Mouse (Mus musculus) forebrain, embryonic 11.5 days (tissue): ENCODE results near the gene Mrps12. TPM values are rescaled to one million over a fixed set of nuclear protein-coding genes. Genes with fewer than 3 reads are reported as not detected.
A peak's percentile ranks its signal among the peaks of the same experiment; 100 is the strongest.

Experiments used
- ATAC-seq: fragments of 200-750 bp; cut with Nextera tagmentation; replicated peaks from 2 replicates; pipeline ENCODE4 v1.8.0; 2017; ENCODE audit warnings: moderate TSS enrichment; ENCODE audit not compliant: low FRiP score
- DNase-seq: peaks from one replicate; pipeline ENCODE4 v3.0.0-alpha.2; 2017; ENCODE audit warnings: low spot score
- H3K27ac ChIP-seq: fragments of 300-500 bp; sonication (generic); 2 replicates; pipeline ENCODE4 v1.5.1; 2014; ENCODE audit warnings: low read depth, low read length
- H3K27me3 ChIP-seq: fragments of 300-500 bp; sonication (generic); 2 replicates; pipeline ENCODE4 v1.6.1; 2014; ENCODE audit warnings: mild to moderate bottlenecking, low read length, mixed read lengths; ENCODE audit not compliant: control insufficient read depth, insufficient read depth
- H3K36me3 ChIP-seq: fragments of 300-500 bp; sonication (generic); 2 replicates; pipeline ENCODE4 v1.6.1; 2014; ENCODE audit warnings: mild to moderate bottlenecking, low read length, moderate library complexity, mixed read lengths; ENCODE audit not compliant: control insufficient read depth, insufficient read depth
- H3K4me1 ChIP-seq: fragments of 300-500 bp; sonication (generic); replicated peaks from 2 replicates; pipeline ENCODE4 v1.6.1; 2014; ENCODE audit warnings: low read length, mixed read lengths; ENCODE audit not compliant: control insufficient read depth, insufficient read depth
- H3K4me2 ChIP-seq: fragments of 300-500 bp; sonication (generic); 2 replicates; pipeline ENCODE4 v1.6.1; 2014; ENCODE audit warnings: low read depth, mild to moderate bottlenecking, low read length, moderate library complexity, mixed read lengths; ENCODE audit not compliant: severe bottlenecking
- H3K4me3 ChIP-seq: fragments of 300-500 bp; sonication (generic); 2 replicates; pipeline ENCODE4 v1.5.1; 2014; ENCODE audit warnings: low read depth, low read length
- H3K9ac ChIP-seq: fragments of 300-500 bp; sonication (generic); 2 replicates; pipeline ENCODE4 v1.6.1; 2014; ENCODE audit warnings: low read length
- H3K9me3 ChIP-seq: fragments of 300-500 bp; sonication (generic); 2 replicates; pipeline ENCODE4 v1.6.1; 2016; ENCODE audit warnings: low read length, mixed read lengths; ENCODE audit not compliant: control insufficient read depth
- WGBS: fragments of 180-500 bp; shearing (Covaris S2); extraction: QIAGEN DNeasy Blood & Tissue Kit; methylation state at CpG from one replicate; pipeline ENCODE4 v1.1.7; 2014; 5-methylcytosine and 5-hydroxymethylcytosine counted together
- polyA plus RNA-seq: library from polyadenylated mRNA; unstranded; fragments of >200 nt; fragmentation: Nextera tagmentation; extraction: Ambion mirVana; gene quantifications from 2 replicates; pipeline ENCODE4 v1.2.1, GENCODE M21; 2014

The Mrps12 gene
- polyA plus RNA-seq, 1 experiment from 2014 or later: 116 TPM

GRCm38 (mm10) chr7:28693321-28693966 is 48.2 kb downstream of the Mrps12 start:
- WGBS: under 1% methylated on average over 38 of the region's 38 CpGs
- ATAC-seq (peak; percentile 85), DNase-seq (peak; percentile 86)
- Histone ChIP-seq H3K9me3 (no peaks in the 10 kb centered on the region), H3K4me3 (peak overlapping the region; percentile 37), H3K4me1 (no peaks in the 10 kb centered on the region; the same call in 1 of the 2 replicates), H3K36me3 (no peaks in the 10 kb centered on the region), H3K27ac (no peak overlapping the region), H3K27me3 (peaks cover 4% of the 10 kb centered on the region; the same call in 1 of the 2 replicates), H3K4me2 (peak overlapping the region; percentile 53), H3K9ac (peak overlapping the region; percentile 56)

DNA sequence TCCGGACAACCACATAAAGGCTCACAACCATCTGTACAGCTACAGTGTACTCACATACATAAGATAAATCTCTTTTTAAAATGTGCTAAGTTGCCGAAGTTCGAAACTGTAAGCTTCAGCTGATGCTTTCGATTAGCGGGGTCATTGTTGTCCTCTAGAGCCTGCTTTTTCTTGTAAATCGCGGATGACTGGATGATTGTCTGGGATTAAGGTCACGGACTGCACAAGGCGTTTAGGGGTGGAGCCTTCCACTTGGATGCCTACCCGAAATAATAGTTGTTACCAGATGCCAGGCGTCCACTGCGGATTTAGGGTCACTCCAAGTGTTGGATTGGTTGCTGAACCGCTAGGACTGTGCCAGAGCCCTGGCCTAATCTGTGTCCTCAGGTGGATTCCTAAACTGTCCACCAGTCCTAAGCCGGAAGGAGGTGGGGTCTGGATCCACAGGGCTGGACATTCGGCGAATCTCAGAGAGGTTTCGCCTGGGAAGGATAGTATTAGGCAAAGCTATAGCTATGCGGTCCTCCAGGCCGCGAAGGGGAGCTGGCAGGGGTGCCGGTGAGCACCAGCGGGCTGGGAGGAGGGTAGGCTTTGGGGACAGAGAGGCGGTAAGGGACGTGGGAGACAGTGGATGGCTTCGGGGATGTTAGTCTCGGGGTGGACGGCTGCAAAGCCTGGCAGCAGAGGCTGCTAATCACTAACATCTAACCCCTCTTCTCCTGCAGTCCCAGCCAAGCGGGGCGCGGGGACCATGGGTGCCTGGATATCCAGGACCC is 48.9 kb downstream of the Mrps12 start, which contains the start of gene Fbxo27:
Gene Fbxo27 (plus strand): TSS at position 305 of the 776 bp plus-strand sequence.
- Histone ChIP-seq H3K9me3 (no peaks in the 10 kb centered on the region), H3K4me3 (peak within 1 kb of the TSS; percentile 37), H3K27me3 (peaks cover 4% of the 10 kb centered on the region; the same call in 1 of the 2 replicates), H3K27ac (no peak within 1 kb of the TSS), H3K4me1 (no peaks in the 10 kb centered on the region; the same call in 1 of the 2 replicates), H3K9ac (peak within 1 kb of the TSS; percentile 56), H3K36me3 (no peaks in the 10 kb centered on the region), H3K4me2 (peak within 1 kb of the TSS; percentile 53)
- 17% methylated on average over 28 of the region's 30 CpGs for WGBS
- ATAC-seq (peak; percentile 49), DNase-seq (peak; percentile 66)

GRCm38 (mm10) chr7:28691075-28691474 is 50.5 kb downstream of the Mrps12 start:
- no peak overlapping the region for H3K4me2 ChIP-seq
- no peak overlapping the region for H3K4me3 ChIP-seq
- H3K27me3 ChIP-seq: peaks cover 4% of the 10 kb centered on the region; the same call in 1 of the 2 replicates
- no peaks in the 10 kb centered on the region for H3K9me3 ChIP-seq
- H3K4me1 ChIP-seq: no peaks in the 10 kb centered on the region; the same call in 1 of the 2 replicates
- ATAC-seq (no peak), DNase-seq (no peak)
- H3K27ac ChIP-seq: no peak overlapping the region
- no peak overlapping the region for H3K9ac ChIP-seq
- no peaks in the 10 kb centered on the region for H3K36me3 ChIP-seq
- 74% methylated on average over 7 of the region's 7 CpGs for WGBS

Other genes with a start within 250 kb of the Mrps12 start
- not detected in 2 replicates for gene Ifnl2, start 231.4 kb downstream of the Mrps12 start, polyA plus RNA-seq
- not detected in 2 replicates for gene Ifnl3, start 219.0 kb downstream of the Mrps12 start, polyA plus RNA-seq
- not detected in 2 replicates for gene Sycn, start 200.9 kb downstream of the Mrps12 start, polyA plus RNA-seq
- gene Nccrp1, start 194.6 kb downstream of the Mrps12 start, polyA plus RNA-seq: not detected in 2 replicates
- 40.7 and 41.1 TPM in 2 replicates for gene Samd4b, start 143.7 kb downstream of the Mrps12 start, polyA plus RNA-seq
- gene Pak4, start 143.6 kb downstream of the Mrps12 start, polyA plus RNA-seq: 50.7 and 56.2 TPM in 2 replicates
- gene Acp7, start 110.5 kb downstream of the Mrps12 start, polyA plus RNA-seq: not detected in 2 replicates
- gene Fbxo27, start 49.0 kb downstream of the Mrps12 start, polyA plus RNA-seq: 4.3 and 6.7 TPM in 2 replicates
- gene Fbxo17, start 25.0 kb downstream of the Mrps12 start, polyA plus RNA-seq: 8.3 and 9.9 TPM in 2 replicates
- 35.6 and 37.8 TPM in 2 replicates for gene Sars2, start 172 bp upstream of the Mrps12 start, polyA plus RNA-seq
- not detected in 2 replicates for gene Ccer2, start 14.4 kb upstream of the Mrps12 start, polyA plus RNA-seq
- 63.5 and 70.2 TPM in 2 replicates for gene Sirt2, start 24.9 kb upstream of the Mrps12 start, polyA plus RNA-seq
- gene Nfkbib, start 25.7 kb upstream of the Mrps12 start, polyA plus RNA-seq: 45.6 and 49.9 TPM in 2 replicates
- 2.1 and 2.4 TPM in 2 replicates for gene Rinl, start 47.1 kb upstream of the Mrps12 start, polyA plus RNA-seq
- 338 and 382 TPM in 2 replicates for gene Hnrnpl, start 66.7 kb upstream of the Mrps12 start, polyA plus RNA-seq
- gene Ech1, start 83.4 kb upstream of the Mrps12 start, polyA plus RNA-seq: 70.6 and 74.0 TPM in 2 replicates
- 1.1 and 1.7 TPM in 2 replicates for gene Lgals4, start 92.0 kb upstream of the Mrps12 start, polyA plus RNA-seq
- gene Lgals7, start 122.0 kb upstream of the Mrps12 start, polyA plus RNA-seq: 0.52 and 0.88 TPM in 2 replicates
- gene Capn12, start 139.6 kb upstream of the Mrps12 start, polyA plus RNA-seq: 0.60 and 0.69 TPM in 2 replicates
- 182 and 199 TPM in 2 replicates for gene Actn4, start 220.5 kb upstream of the Mrps12 start, polyA plus RNA-seq
- gene Eif3k, start 240.0 kb upstream of the Mrps12 start, polyA plus RNA-seq: 341 and 343 TPM in 2 replicates
- 5.9 and 6.4 TPM in 2 replicates for gene Map4k1, start 240.2 kb upstream of the Mrps12 start, polyA plus RNA-seq